Mouse (Mus musculus) CH12.LX (cell line): Measurements from ENCODE around the gene Arcn1. TPM values are rescaled to one million over a fixed set of nuclear protein-coding genes. Genes with fewer than 3 reads are reported as not detected.

ENCODE experiments used
- DNase-seq: peaks from one replicate; pipeline ENCODE4 v3.0.0-alpha.2; 2013; ENCODE audit errors: extremely low read depth
- H3K27ac ChIP-seq: 2 replicates; pipeline ENCODE4 v1.5.1; 2012; ENCODE audit warnings: low read depth, mild to moderate bottlenecking, control low read depth, moderate library complexity; ENCODE audit not compliant: insufficient read depth
- H3K27me3 ChIP-seq: replicated peaks from 2 replicates; pipeline ENCODE3; 2012; ENCODE audit warnings: inconsistent platforms
- H3K36me3 ChIP-seq, 2 experiments: replicated peaks in 1 of 2; 2 replicates each; pipeline versions ENCODE3 to v1.6.1; 2012; ENCODE audit warnings: inconsistent platforms in 1 of 2, low read length in 1 of 2, mild to moderate bottlenecking in 1 of 2, mixed read lengths in 1 of 2, moderate library complexity in 1 of 2; ENCODE audit not compliant: control insufficient read depth in 1 of 2, insufficient read depth in 1 of 2
- H3K4me1 ChIP-seq, 2 experiments: 2 replicates each; pipeline ENCODE4 v1.6.1; 2012; ENCODE audit warnings: inconsistent platforms in 1 of 2, moderate library complexity in 1 of 2; ENCODE audit not compliant: insufficient read depth in 2 of 2, control insufficient read depth in 1 of 2
- H3K4me2 ChIP-seq: 2 replicates; pipeline ENCODE4 v1.6.1; 2012; ENCODE audit warnings: low read depth, mild to moderate bottlenecking, control low read depth; ENCODE audit not compliant: poor library complexity, insufficient read depth, severe bottlenecking
- H3K4me3 ChIP-seq, 3 experiments: fragments of 150-350 bp in 1 of 3; sonication (generic) in 1 of 3; replicated peaks in 1 of 3; 2 replicates each; pipeline versions ENCODE3 to v1.5.1; 2011 to 2012; ENCODE audit warnings: low read depth in 2 of 3, low read length in 2 of 3, mild to moderate bottlenecking in 2 of 3, moderate library complexity in 2 of 3, control low read depth in 1 of 3, improper control_type of control experiment in 1 of 3, inconsistent platforms in 1 of 3, mixed read lengths in 1 of 3; ENCODE audit not compliant: poor library complexity in 1 of 3
- H3K79me2 ChIP-seq: replicated peaks from 2 replicates; pipeline ENCODE4 v1.6.1; 2012; ENCODE audit warnings: mild to moderate bottlenecking, moderate library complexity; ENCODE audit not compliant: control insufficient read depth, poor library complexity, insufficient read depth, severe bottlenecking; ENCODE audit errors: extremely low read depth
- H3K9ac ChIP-seq: 2 replicates; pipeline ENCODE4 v1.6.1; 2012; ENCODE audit warnings: low read depth, mild to moderate bottlenecking, control low read depth, moderate library complexity; ENCODE audit not compliant: insufficient read depth
- H3K9me3 ChIP-seq: replicated peaks from 2 replicates; pipeline ENCODE3; 2012; ENCODE audit warnings: low read length, inconsistent platforms, mixed read lengths
- CHD1 ChIP-seq: IDR thresholded peaks from 2 replicates; pipeline ENCODE4 v1.6.1; 2012; ENCODE audit warnings: low read depth, low read length, improper control_type of control experiment, inconsistent platforms
- CHD2 ChIP-seq: IDR thresholded peaks from 2 replicates; pipeline ENCODE4 v1.6.1; 2011; ENCODE audit warnings: low read length, improper control_type of control experiment
- CTCF ChIP-seq, 2 experiments: IDR thresholded peaks in 1 of 2; conservative IDR thresholded peaks in 1 of 2; 2 replicates each; pipeline ENCODE4 v1.5.1; 2011 to 2012; ENCODE audit warnings: low read depth in 2 of 2, low read length in 2 of 2, improper control_type of control experiment in 1 of 2, inconsistent platforms in 1 of 2, mild to moderate bottlenecking in 1 of 2, moderate library complexity in 1 of 2
- ELF1 ChIP-seq: IDR thresholded peaks from 2 replicates; pipeline ENCODE4 v1.6.1; 2014; ENCODE audit warnings: low read depth, mild to moderate bottlenecking, inconsistent platforms, low read length, improper control_type of control experiment
- EP300 ChIP-seq: IDR thresholded peaks from 2 replicates; pipeline ENCODE4 v1.6.1; 2011; ENCODE audit warnings: low read length, improper control_type of control experiment
- ETS1 ChIP-seq: conservative IDR thresholded peaks from 2 replicates; pipeline ENCODE4 v1.6.1; 2012; ENCODE audit warnings: low read depth, mild to moderate bottlenecking, inconsistent platforms, low read length, improper control_type of control experiment, moderate library complexity
- GABPA ChIP-seq: IDR thresholded peaks from 2 replicates; pipeline ENCODE4 v1.6.1; 2012; ENCODE audit warnings: low read depth, low read length, improper control_type of control experiment, inconsistent platforms; ENCODE audit not compliant: insufficient replicate concordance
- HCFC1 ChIP-seq: IDR thresholded peaks from 2 replicates; pipeline ENCODE4 v1.6.1; 2012; ENCODE audit warnings: low read depth, mild to moderate bottlenecking, inconsistent platforms, low read length, improper control_type of control experiment
- JUN ChIP-seq: IDR thresholded peaks from 2 replicates; pipeline ENCODE4 v1.6.1; 2011; ENCODE audit warnings: low read depth, mild to moderate bottlenecking, low read length, improper control_type of control experiment, moderate library complexity; ENCODE audit not compliant: insufficient read depth
- JUND ChIP-seq: conservative IDR thresholded peaks from 2 replicates; pipeline ENCODE4 v1.6.1; 2011; ENCODE audit warnings: low read depth, low read length, improper control_type of control experiment
- MAFK ChIP-seq: IDR thresholded peaks from 2 replicates; pipeline ENCODE4 v1.6.1; 2011; ENCODE audit warnings: low read length, improper control_type of control experiment; ENCODE audit not compliant: insufficient replicate concordance
- MAX ChIP-seq: IDR thresholded peaks from 2 replicates; pipeline ENCODE4 v1.6.1; 2011; ENCODE audit warnings: low read length, improper control_type of control experiment
- MAZ ChIP-seq: IDR thresholded peaks from 2 replicates; pipeline ENCODE4 v1.6.1; 2012; ENCODE audit warnings: low read depth, mild to moderate bottlenecking, inconsistent platforms, low read length, improper control_type of control experiment, moderate library complexity
- MEF2A ChIP-seq: IDR thresholded peaks from 2 replicates; pipeline ENCODE4 v1.6.1; 2014; ENCODE audit warnings: low read depth, mild to moderate bottlenecking, inconsistent platforms, low read length, improper control_type of control experiment, borderline replicate concordance
- MYC ChIP-seq: IDR thresholded peaks from 2 replicates; pipeline ENCODE4 v1.6.1; 2011; ENCODE audit warnings: low read depth, mild to moderate bottlenecking, improper control_type of control experiment, low read length
- NELFE ChIP-seq: IDR thresholded peaks from 2 replicates; pipeline ENCODE4 v1.6.1; 2011; ENCODE audit warnings: low read depth, low read length, improper control_type of control experiment
- PAX5 ChIP-seq: IDR thresholded peaks from 2 replicates; pipeline ENCODE4 v1.6.1; 2012; ENCODE audit warnings: low read length, inconsistent platforms, mixed read lengths
- POLR2A ChIP-seq: IDR thresholded peaks from 2 replicates; pipeline ENCODE4 v1.6.1; 2011; ENCODE audit warnings: low read depth, mild to moderate bottlenecking, improper control_type of control experiment, low read length
- POLR2AphosphoS2 ChIP-seq: IDR thresholded peaks from 2 replicates; pipeline ENCODE4 v1.6.1; 2011; ENCODE audit warnings: low read depth, low read length, improper control_type of control experiment
- RCOR1 ChIP-seq: conservative IDR thresholded peaks from 2 replicates; pipeline ENCODE4 v1.6.1; 2012; ENCODE audit warnings: low read depth, mild to moderate bottlenecking, inconsistent platforms, low read length, improper control_type of control experiment
- SIN3A ChIP-seq: IDR thresholded peaks from 2 replicates; pipeline ENCODE4 v1.6.1; 2012; ENCODE audit warnings: low read length, improper control_type of control experiment, inconsistent platforms
- TCF12 ChIP-seq: IDR thresholded peaks from 2 replicates; pipeline ENCODE4 v1.6.1; 2014; ENCODE audit warnings: low read depth, mild to moderate bottlenecking, inconsistent platforms, low read length, improper control_type of control experiment
- ZKSCAN1 ChIP-seq: IDR thresholded peaks from 2 replicates; pipeline ENCODE4 v1.6.1; 2012; ENCODE audit warnings: low read depth, inconsistent platforms, low read length, improper control_type of control experiment, borderline replicate concordance
- ZMIZ1 ChIP-seq: IDR thresholded peaks from 2 replicates; pipeline ENCODE4 v1.6.1; 2012; ENCODE audit warnings: low read depth, mild to moderate bottlenecking, inconsistent platforms, low read length, improper control_type of control experiment
- dilution Hi-C: fragments of 300-500 bp; cut with MboI; formaldehyde crosslinking; loops from 2 replicates; pipeline ENCODE4 v1.14.3; 2020; ENCODE audit warnings: low sequenced_read_pairs; ENCODE audit not compliant: extremely low pct_unique_long_range_greater_than_20kb, extremely low pct_ligation_motif_present
- in situ Hi-C: fragments of 300-500 bp; cut with MboI; formaldehyde crosslinking; loops from 3 replicates; pipeline ENCODE4 v1.14.3; 2019; ENCODE audit warnings: low sequenced_read_pairs, low pct_ligation_motif_present, low pct_unique_long_range_greater_than_20kb, mixed read lengths
- polyA plus RNA-seq: library from polyadenylated mRNA; unstranded; fragments of >175 nt; gene quantifications from 2 replicates; pipeline ENCODE4 v1.2.1, GENCODE M21; 2012; ENCODE audit warnings: low read depth; ENCODE audit not compliant: insufficient read length
- total RNA-seq, 2 experiments: library from RNA; depleted of rRNA; stranded (reverse); fragments of 300-350 nt in 1 of 2; fragments of >200 nt in 1 of 2; gene quantifications; 2 replicates each; pipeline ENCODE4 v1.2.3; 2012 to 2014

The Arcn1 gene
- total and polyA plus RNA-seq, 3 experiments: 79.4 to 150 (median 127) TPM

DNA sequence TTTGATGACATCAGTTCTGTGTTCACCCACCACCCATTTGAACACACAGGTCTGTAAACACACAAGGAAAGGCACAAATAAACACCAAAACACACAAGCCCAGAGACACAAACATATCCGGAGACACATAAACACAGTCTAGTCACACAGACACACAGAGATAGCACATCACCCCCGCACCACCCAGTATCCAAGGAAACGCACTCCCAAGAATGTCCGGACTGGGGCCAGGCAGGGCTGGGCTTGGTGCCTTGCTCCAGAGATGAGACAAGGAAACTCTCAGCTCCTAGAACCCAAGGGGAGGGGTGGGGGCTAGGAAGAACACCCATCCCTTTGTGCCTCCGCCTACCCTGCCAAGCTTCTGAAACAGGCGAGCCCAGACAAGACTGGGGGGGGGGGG lies 43.4 kb downstream of the Arcn1 start:
- Histone ChIP-seq H3K27me3 (no peaks in the 10 kb centered on the region), H3K9me3 (no peaks in the 10 kb centered on the region), H3K4me3 (no peak overlapping the region), H3K9ac (no peak overlapping the region), H3K79me2 (no peaks in the 10 kb centered on the region), H3K4me1 (peaks cover 17 to 50% of the 10 kb centered on the region in 2 experiments), H3K36me3 (peaks cover 0 to 8% of the 10 kb centered on the region in 2 experiments), H3K27ac (no peak overlapping the region), H3K4me2 (no peak overlapping the region)
- in situ Hi-C loops: no loop called here
- TF ChIP-seq ZMIZ1 (no peak), ZKSCAN1 (no peak), MYC (no peak), POLR2A (no peak), CHD2 (no peak)
- dilution Hi-C loops: no loop called here
- no peak for DNase-seq

DNA sequence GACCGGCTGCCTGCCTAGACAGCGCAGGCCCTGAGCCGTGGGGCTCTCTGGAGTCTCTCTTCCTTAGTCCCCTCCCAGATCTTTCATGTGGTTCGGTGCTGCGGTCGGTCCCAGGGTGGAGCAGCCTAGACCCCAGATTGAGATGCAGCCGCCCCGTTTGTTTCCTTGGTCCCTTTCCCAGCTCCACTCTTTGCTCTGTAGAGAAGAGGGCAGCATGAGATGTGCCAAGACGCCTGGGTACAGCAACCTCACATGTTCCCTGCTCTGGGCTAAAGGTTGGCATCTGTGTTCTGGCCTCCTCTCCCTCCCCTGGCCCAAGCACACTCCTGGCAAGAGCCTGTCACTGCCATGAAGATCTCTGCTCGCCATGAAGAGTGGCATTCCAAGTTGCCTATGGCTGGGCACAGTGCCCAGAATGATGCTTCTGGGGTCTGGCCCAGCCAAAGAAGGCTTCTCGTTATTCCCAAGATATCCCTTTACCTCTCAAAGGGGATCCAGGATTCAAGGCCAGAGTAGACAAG lies 44.1 kb downstream of the Arcn1 start:
- dilution Hi-C loops: no loop called here
- in situ Hi-C loops: no loop called here
- Histone ChIP-seq H3K79me2 (no peaks in the 10 kb centered on the region), H3K9ac (no peak overlapping the region), H3K27ac (no peak overlapping the region), H3K27me3 (no peaks in the 10 kb centered on the region), H3K4me3 (no peak overlapping the region), H3K9me3 (no peaks in the 10 kb centered on the region), H3K4me1 (peaks cover 17 to 56% of the 10 kb centered on the region in 2 experiments), H3K36me3 (peaks cover 0 to 8% of the 10 kb centered on the region in 2 experiments), H3K4me2 (no peak overlapping the region)
- TF ChIP-seq MAZ: no peak
- TF ChIP-seq SIN3A: no peak
- TF ChIP-seq TCF12: no peak
- no peak for TF ChIP-seq CHD1
- TF ChIP-seq JUN: no peak
- TF ChIP-seq CTCF (conservative IDR thresholded peaks at IDR 0.05 in 1 of 2, IDR thresholded peaks at IDR 0.05 in 1 of 2; ENCODE audit: low read depth in 2 of 2, low read length in 2 of 2): no peak
- TF ChIP-seq MAFK: no peak
- TF ChIP-seq EP300: no peak
- TF ChIP-seq RCOR1: no peak
- TF ChIP-seq GABPA: no peak
- no peak for TF ChIP-seq JUND
- TF ChIP-seq POLR2AphosphoS2: no peak
- TF ChIP-seq ETS1: no peak
- TF ChIP-seq POLR2A: no peak
- TF ChIP-seq ELF1: no peak
- TF ChIP-seq MAX: no peak
- no peak for TF ChIP-seq HCFC1
- TF ChIP-seq MEF2A: no peak
- TF ChIP-seq NELFE: no peak
- no peak for TF ChIP-seq PAX5
- no peak for DNase-seq
